Mouse (Mus musculus) heart, postnatal 0 days (tissue): Measurements from ENCODE around the gene Rpl36a. TPM values are rescaled to one million over a fixed set of nuclear protein-coding genes. Genes with fewer than 3 reads are reported as not detected.

Experiments used
- ATAC-seq: fragments of 200-750 bp; cut with Nextera tagmentation; 2 replicates; pipeline ENCODE4 v1.8.0; 2017; ENCODE audit warnings: low read depth, moderate number of reproducible peaks, moderate library complexity; ENCODE audit not compliant: insufficient read depth
- DNase-seq: peaks from one replicate; pipeline ENCODE4 v3.0.0-alpha.2; 2016; ENCODE audit warnings: low spot score
- H3K27ac ChIP-seq: fragments of 300-500 bp; sonication (generic); 2 replicates; pipeline ENCODE4 v1.5.1; 2014; ENCODE audit warnings: low read depth, mild to moderate bottlenecking
- H3K27me3 ChIP-seq: fragments of 300-500 bp; sonication (generic); 2 replicates; pipeline ENCODE4 v1.6.1; 2014; ENCODE audit warnings: low read length, mixed read lengths; ENCODE audit not compliant: control insufficient read depth, insufficient read depth
- H3K36me3 ChIP-seq: fragments of 300-500 bp; sonication (generic); replicated peaks from 2 replicates; pipeline ENCODE4 v1.6.1; 2014; ENCODE audit warnings: low read length, mixed read lengths; ENCODE audit not compliant: control insufficient read depth, insufficient read depth
- H3K4me1 ChIP-seq: fragments of 300-500 bp; sonication (generic); 2 replicates; pipeline ENCODE4 v1.6.1; 2014; ENCODE audit warnings: antibody characterized with exemption; ENCODE audit not compliant: control insufficient read depth, insufficient read depth
- H3K4me2 ChIP-seq: fragments of 300-500 bp; sonication (generic); 2 replicates; pipeline ENCODE4 v1.6.1; 2014; ENCODE audit warnings: low read depth, mild to moderate bottlenecking, low read length, moderate library complexity
- H3K4me3 ChIP-seq: fragments of 300-500 bp; sonication (generic); 2 replicates; pipeline ENCODE4 v1.5.1; 2014; ENCODE audit warnings: low read depth, low read length
- H3K9ac ChIP-seq: fragments of 300-500 bp; sonication (generic); replicated peaks from 2 replicates; pipeline ENCODE4 v1.6.1; 2014; ENCODE audit warnings: low read depth, low read length, mixed read lengths
- H3K9me3 ChIP-seq: fragments of 300-500 bp; sonication (generic); replicated peaks from 2 replicates; pipeline ENCODE4 v1.6.1; 2016; ENCODE audit warnings: low read length; ENCODE audit not compliant: control insufficient read depth
- CTCF ChIP-seq: IDR thresholded peaks from 2 replicates; pipeline ENCODE4 v1.5.1; 2016; ENCODE audit warnings: antibody characterized with exemption, control low read depth, low read depth
- EP300 ChIP-seq: IDR thresholded peaks from 2 replicates; pipeline ENCODE4 v1.6.1; 2016; ENCODE audit warnings: antibody characterized with exemption, low read depth
- WGBS: fragments of 180-500 bp; shearing (Covaris S2); extraction: QIAGEN DNeasy Blood & Tissue Kit; methylation state at CpG from one replicate; pipeline ENCODE4 v1.1.7; 2014; 5-methylcytosine and 5-hydroxymethylcytosine counted together
- polyA plus RNA-seq: library from polyadenylated mRNA; unstranded; fragments of >200 nt; fragmentation: Nextera tagmentation; extraction: Ambion mirVana; gene quantifications from 2 replicates; pipeline ENCODE4 v1.2.1, GENCODE M21; 2015
- total RNA-seq: library from RNA; depleted of rRNA; stranded (reverse); fragments of >200 nt; gene quantifications from 2 replicates; pipeline ENCODE4 v1.2.3, GENCODE M21; 2014; ENCODE audit warnings: low replicate concordance

Gene Rpl36a
- total and polyA plus RNA-seq, 2 experiments from 2014 or later: 246 to 419 TPM

- DNase-seq (no peak), ATAC-seq (no peak)
- Histone ChIP-seq H3K4me2 (no peak overlapping the region), H3K27me3 (no peaks in the 10 kb centered on the region), H3K4me3 (no peak overlapping the region), H3K9me3 (no peaks in the 10 kb centered on the region), H3K27ac (no peak overlapping the region), H3K4me1 (no peaks in the 10 kb centered on the region), H3K36me3 (no peaks in the 10 kb centered on the region), H3K9ac (no peak overlapping the region)
- 78% methylated on average over 4 of the region's 4 CpGs for WGBS
- no peak for TF ChIP-seq CTCF
- no peak for TF ChIP-seq EP300
Measured at GRCm38 (mm10) chrX:134588261-134588660, 2.8 kb downstream of the Rpl36a start.

GRCm38 (mm10) chrX:134588997-134589396, 3.5 kb downstream of the Rpl36a start:
- Histone ChIP-seq H3K4me1 (no peaks in the 10 kb centered on the region), H3K9me3 (no peaks in the 10 kb centered on the region), H3K9ac (no peak overlapping the region), H3K36me3 (no peaks in the 10 kb centered on the region), H3K4me3 (no peak overlapping the region), H3K27ac (no peak overlapping the region), H3K27me3 (no peaks in the 10 kb centered on the region), H3K4me2 (no peak overlapping the region)
- TF ChIP-seq EP300 (no peak), CTCF (no peak)
- WGBS: 83% methylated on average over 3 of the region's 3 CpGs
- DNase-seq (no peak), ATAC-seq (no peak)

- WGBS: 45% methylated on average over 5 of the region's 5 CpGs
Measured at GRCm38 (mm10) chrX:134589836-134590235, 4.4 kb downstream of the Rpl36a start.

GRCm38 (mm10) chrX:134599922-134600565, 14.6 kb downstream of the Rpl36a start:
- no peak for DNase-seq
- Histone ChIP-seq H3K4me2 (peak overlapping the region; percentile 63), H3K27me3 (no peaks in the 10 kb centered on the region), H3K36me3 (no peaks in the 10 kb centered on the region), H3K9ac (peak overlapping the region; percentile 49; the same call in 1 of the 2 replicates), H3K27ac (peak overlapping the region; percentile 81), H3K4me1 (no peaks in the 10 kb centered on the region), H3K4me3 (peak overlapping the region; percentile 51), H3K9me3 (no peaks in the 10 kb centered on the region)
- TF ChIP-seq CTCF (no peak), EP300 (no peak)
- WGBS: 23% methylated on average over 10 of the region's 10 CpGs
- ATAC-seq: no peak

More at GRCm38 (mm10) chrX:134589836-134590235, 4.4 kb downstream of the Rpl36a start:
- no peak for DNase-seq
- Histone ChIP-seq H3K9ac (no peak overlapping the region), H3K36me3 (no peaks in the 10 kb centered on the region), H3K27me3 (no peaks in the 10 kb centered on the region), H3K27ac (no peak overlapping the region), H3K9me3 (no peaks in the 10 kb centered on the region), H3K4me2 (no peak overlapping the region), H3K4me1 (no peaks in the 10 kb centered on the region), H3K4me3 (no peak overlapping the region)
- TF ChIP-seq CTCF (no peak), EP300 (no peak)
- no peak for ATAC-seq

- WGBS: 11% methylated on average over 33 of the region's 33 CpGs
- Histone ChIP-seq H3K9ac (peak within 1 kb of the TSS; percentile 60), H3K4me1 (no peaks in the 10 kb centered on the region), H3K4me3 (peak within 1 kb of the TSS; percentile 51), H3K4me2 (peak within 1 kb of the TSS; percentile 63), H3K36me3 (no peaks in the 10 kb centered on the region), H3K27ac (peak within 1 kb of the TSS; percentile 91), H3K27me3 (no peaks in the 10 kb centered on the region), H3K9me3 (no peaks in the 10 kb centered on the region)
- DNase-seq (peak; percentile 95), ATAC-seq (peak; percentile 97)
- TF ChIP-seq CTCF: no peak
Measured at GRCm38 (mm10) chrX:134600659-134601379, 15.4 kb downstream of the Rpl36a start, which contains the start of the genes Gla and Hnrnph2. Gla (minus strand) TSS chrX:134601125. Hnrnph2 (plus strand) TSS chrX:134601179.
